In the genomic region with DNA sequence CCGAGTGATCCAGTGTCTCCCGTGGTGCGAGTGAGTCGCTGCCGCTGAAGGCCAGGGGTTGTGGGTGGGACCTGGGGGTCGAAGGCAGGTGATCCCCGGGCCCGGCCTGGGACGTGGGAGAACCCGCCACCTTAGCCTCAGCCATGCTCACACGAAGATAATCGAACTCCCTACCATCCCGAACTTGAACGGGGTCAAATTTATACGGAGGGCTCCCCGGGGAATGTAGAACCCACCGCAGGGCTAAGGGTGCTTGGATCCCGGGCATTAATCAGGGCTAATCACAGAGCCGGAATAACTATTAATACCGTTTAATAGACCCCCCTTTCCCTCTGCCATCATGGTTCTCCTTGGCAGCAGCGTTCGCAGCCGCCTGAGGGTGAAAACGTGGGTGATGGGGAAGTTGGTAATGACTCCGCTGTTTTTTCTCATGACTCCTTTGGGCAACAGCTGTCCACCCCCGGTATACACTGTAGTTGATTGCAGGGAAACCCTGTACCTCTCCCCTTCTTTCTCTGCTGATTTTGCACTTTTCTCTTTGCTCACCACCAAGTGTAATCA, we compare ENCODE assay signal across 8 mouse cellular contexts. TPM values are rescaled to one million over a fixed set of nuclear protein-coding genes. Genes with fewer than 3 reads are reported as not detected.
A peak's percentile ranks its signal among the peaks of the same experiment; 100 is the strongest.
DNase-seq lines count a peak whose midpoint lies in the region; ATAC-seq and TF ChIP-seq lines count a peak whose summit lies in the region.

No protein-coding gene starts in this region.

- peaks cover 10% of the 10 kb centered on the region for H3K36me3 ChIP-seq in intestine, postnatal 0 days (ENCODE audit: control insufficient read depth, insufficient read depth)
- no peaks in the 10 kb centered on the region for H3K36me3 ChIP-seq in neural tube, embryonic 11.5 days (ENCODE audit: control insufficient read depth, insufficient read depth, low read length)

- peak overlapping the region; percentile 99 for H3K27ac ChIP-seq in left cerebral cortex, adult 2 months
- peak overlapping the region; percentile 100; the same call in 1 of the 2 replicates for H3K27ac ChIP-seq in intestine, postnatal 0 days (ENCODE audit: low read depth, low read length)
- H3K27ac ChIP-seq in neural tube, embryonic 11.5 days (ENCODE audit: low read depth, low read length), result peak overlapping the region; percentile 98

- no peak for TF ChIP-seq CTCF in left cerebral cortex, adult 2 months (IDR thresholded peaks at IDR 0.05)
- TF ChIP-seq CTCF in intestine, postnatal 0 days (IDR thresholded peaks at IDR 0.05; ENCODE audit: low read depth), result no peak

- H3K9ac ChIP-seq in intestine, postnatal 0 days (ENCODE audit: low read depth, low read length), result peak overlapping the region; percentile 100
- H3K9ac ChIP-seq in neural tube, embryonic 11.5 days (ENCODE audit: low read length), result peak overlapping the region; percentile 95

- 0% methylated on average over 26 of the region's 26 CpGs for WGBS in intestine, postnatal 0 days
- under 1% methylated on average over 26 of the region's 26 CpGs for WGBS in neural tube, embryonic 11.5 days

- H3K27me3 ChIP-seq in intestine, postnatal 0 days (replicated peaks; ENCODE audit: control insufficient read depth, insufficient read depth, low read length), result no peaks in the 10 kb centered on the region
- no peaks in the 10 kb centered on the region for H3K27me3 ChIP-seq in neural tube, embryonic 11.5 days (ENCODE audit: control insufficient read depth, insufficient read depth, low read length)

- intact Hi-C loops in left cerebral cortex, adult 2 months (cut with DNase I), result no loop called here

- peak; percentile 22 to 31 for DNase-seq in left cerebral cortex, adult 2 months (ENCODE audit: extremely low spot score in 1 of 2, low spot score in 2 of 2)
- no peak for DNase-seq in left cerebral cortex, adult 11 months (ENCODE audit: low spot score)
- peak; percentile 58 for DNase-seq in cerebellum, adult 9-10 months
- peak; percentile 32 for DNase-seq in forelimb bud, embryonic 11.5 days (ENCODE audit: low read depth, low spot score)
- peak; percentile 40 to 49 for DNase-seq in lung, adult 18-20 months
- peak; percentile 53 for DNase-seq in neural tube, embryonic 11.5 days (ENCODE audit: low spot score)
- peak; percentile 18 to 22 for DNase-seq in thymus, postnatal 10 days (ENCODE audit: low spot score in 2 of 2)

- H3K4me3 ChIP-seq in left cerebral cortex, adult 2 months, result peak overlapping the region; percentile 99
- peak overlapping the region; percentile 98 for H3K4me3 ChIP-seq in intestine, postnatal 0 days (ENCODE audit: low read depth, low read length)
- H3K4me3 ChIP-seq in neural tube, embryonic 11.5 days (ENCODE audit: low read depth, low read length), result peak overlapping the region; percentile 97

- no peaks in the 10 kb centered on the region for H3K9me3 ChIP-seq in intestine, postnatal 0 days (ENCODE audit: control insufficient read depth)
- no peaks in the 10 kb centered on the region for H3K9me3 ChIP-seq in neural tube, embryonic 11.5 days (ENCODE audit: control insufficient read depth, low read length)

- ATAC-seq in intestine, postnatal 0 days, result no peak
- ATAC-seq in neural tube, embryonic 11.5 days (ENCODE audit: insufficient read depth, low FRiP score, low TSS enrichment), result no peak

- peak overlapping the region; percentile 81 for H3K4me2 ChIP-seq in intestine, postnatal 0 days (replicated peaks; ENCODE audit: low read depth)
- peak overlapping the region; percentile 71 for H3K4me2 ChIP-seq in neural tube, embryonic 11.5 days (ENCODE audit: low read depth)

- no peaks in the 10 kb centered on the region for H3K4me1 ChIP-seq in intestine, postnatal 0 days (replicated peaks; ENCODE audit: control insufficient read depth, insufficient read depth, low read length)
- H3K4me1 ChIP-seq in neural tube, embryonic 11.5 days (ENCODE audit: control insufficient read depth, insufficient read depth, low read length), result peaks cover 5% of the 10 kb centered on the region; the same call in 1 of the 2 replicates

RNA-seq across cellular contexts. Expression of a gene that starts 0.8 kb away (rescaled TPM):
- total RNA-seq in left cerebral cortex, adult 2 months (2021), result 100 to 1,000 TPM; 151 to 161 TPM
- polyA plus RNA-seq in intestine, postnatal 0 days (2015; fragmentation: Nextera tagmentation; extraction: Ambion mirVana), result 15.4 and 17.5 TPM in 2 replicates
- polyA plus RNA-seq in neural tube, embryonic 11.5 days (2014; fragmentation: Nextera tagmentation; extraction: Ambion mirVana), result 18.8 and 22.0 TPM in 2 replicates

RNA-seq across cellular contexts. Expression of a gene that starts 29.1 kb away (rescaled TPM):
- total RNA-seq in left cerebral cortex, adult 2 months (2021), result 10 to 100 TPM; 80.0 to 82.9 TPM
- polyA plus RNA-seq in intestine, postnatal 0 days (2015; fragmentation: Nextera tagmentation; extraction: Ambion mirVana), result 183 and 185 TPM in 2 replicates
- polyA plus RNA-seq in neural tube, embryonic 11.5 days (2014; fragmentation: Nextera tagmentation; extraction: Ambion mirVana), result 48.5 and 55.1 TPM in 2 replicates

RNA-seq across cellular contexts. Expression of a gene that starts 29.3 kb away (rescaled TPM):
- 10 to 100 TPM; 18.8 to 20.7 TPM for total RNA-seq in left cerebral cortex, adult 2 months (2021)
- polyA plus RNA-seq in intestine, postnatal 0 days (2015; fragmentation: Nextera tagmentation; extraction: Ambion mirVana), result 37.6 and 39.0 TPM in 2 replicates
- polyA plus RNA-seq in neural tube, embryonic 11.5 days (2014; fragmentation: Nextera tagmentation; extraction: Ambion mirVana), result 62.8 and 66.7 TPM in 2 replicates

RNA-seq across cellular contexts. Expression of a gene that starts 40.5 kb away (rescaled TPM):
- 1 to 10 TPM; 2.6 TPM for total RNA-seq in left cerebral cortex, adult 2 months (2021)
- polyA plus RNA-seq in intestine, postnatal 0 days (2015; fragmentation: Nextera tagmentation; extraction: Ambion mirVana), result 47.7 and 50.6 TPM in 2 replicates
- 110 and 124 TPM in 2 replicates for polyA plus RNA-seq in neural tube, embryonic 11.5 days (2014; fragmentation: Nextera tagmentation; extraction: Ambion mirVana)

RNA-seq across cellular contexts. Expression of a gene that starts 42.7 kb away (rescaled TPM):
- total RNA-seq in left cerebral cortex, adult 2 months (2021), result 10 to 100 TPM; 30.8 to 31.2 TPM
- polyA plus RNA-seq in intestine, postnatal 0 days (2015; fragmentation: Nextera tagmentation; extraction: Ambion mirVana), result 1.5 and 1.6 TPM in 2 replicates
- 0.53 and 1.2 TPM in 2 replicates for polyA plus RNA-seq in neural tube, embryonic 11.5 days (2014; fragmentation: Nextera tagmentation; extraction: Ambion mirVana)
